Comparison of ENCODE assay signal across 8 mouse cellular contexts in genomic region chr19:10100631-10101071, GRCm38 (mm10). TPM values are rescaled to one million over a fixed set of nuclear protein-coding genes. Genes with fewer than 3 reads are reported as not detected.
DNase-seq lines count a peak whose midpoint lies in the region; ATAC-seq and TF ChIP-seq lines count a peak whose summit lies in the region.

No protein-coding gene starts in this region.

- ATAC-seq in erythroblast, adult 5-6 weeks (replicated peaks; ENCODE audit: low FRiP score, poor library complexity, severe bottlenecking), result peak; percentile 84
- ATAC-seq in heart, embryonic 12.5 days (ENCODE audit: insufficient number of reproducible peaks, low FRiP score), result peak; percentile 77
- peak; percentile 78 for ATAC-seq in kidney, postnatal 0 days (replicated peaks; ENCODE audit: low FRiP score, low read depth)
- ATAC-seq in stomach, embryonic 14.5 days (ENCODE audit: insufficient number of reproducible peaks, insufficient read depth, low FRiP score, low read depth), result peak; percentile 39

- under 1% methylated on average over 21 of the region's 21 CpGs for WGBS in heart, embryonic 12.5 days
- WGBS in kidney, postnatal 0 days, result under 1% methylated on average over 21 of the region's 21 CpGs
- WGBS in liver, adult 2 months, result under 1% methylated on average over 21 of the region's 21 CpGs
- 0% methylated on average over 20 of the region's 21 CpGs for WGBS in stomach, embryonic 14.5 days

- H3K36me3 ChIP-seq in heart, embryonic 12.5 days, result peaks cover 10% of the 10 kb centered on the region; the same call in 1 of the 2 replicates
- H3K36me3 ChIP-seq in kidney, postnatal 0 days (ENCODE audit: insufficient read depth, low read length), result no peaks in the 10 kb centered on the region
- H3K36me3 ChIP-seq in liver, adult 2 months (ENCODE audit: control insufficient read depth, insufficient read depth, low read length), result peaks cover 31% of the 10 kb centered on the region
- H3K36me3 ChIP-seq in myocyte (ENCODE audit: control insufficient read depth, insufficient read depth), result peaks cover 5% of the 10 kb centered on the region
- peaks cover 4% of the 10 kb centered on the region; the same call in 1 of the 2 replicates for H3K36me3 ChIP-seq in stomach, embryonic 14.5 days (ENCODE audit: control insufficient read depth, insufficient read depth, low read length)

- peak; percentile 75 for TF ChIP-seq CTCF in kidney, postnatal 0 days (IDR thresholded peaks at IDR 0.05; ENCODE audit: low read depth)
- peak; percentile 69 for TF ChIP-seq CTCF in liver, adult 2 months (IDR thresholded peaks at IDR 0.05; ENCODE audit: low read depth, low read length)

- peak; percentile 39; the same call in 1 of the 2 replicates for TF ChIP-seq POLR2A in liver, adult 2 months (IDR thresholded peaks at IDR 0.05; ENCODE audit: extremely low read depth, insufficient read depth, low read length)
- TF ChIP-seq POLR2A in myocyte (IDR thresholded peaks at IDR 0.05; ENCODE audit: insufficient read length, low read depth), result no peak

- peak overlapping the region; percentile 44 for H3ac ChIP-seq in myocyte (ENCODE audit: control insufficient read depth, insufficient read length)

- DNase-seq in B cell, adult 2 months, result peak; percentile 46 to 53
- DNase-seq in brain, adult 2 months (ENCODE audit: low read depth, low spot score), result peak; percentile 80
- peak; percentile 89 for DNase-seq in kidney, postnatal 0 days (ENCODE audit: low spot score)
- peak; percentile 87 for DNase-seq in liver, adult 2 months (ENCODE audit: extremely low read depth, low read depth, low spot score)

- H3K4me1 ChIP-seq in heart, embryonic 12.5 days (replicated peaks), result peaks cover 24% of the 10 kb centered on the region
- peaks cover 12% of the 10 kb centered on the region for H3K4me1 ChIP-seq in kidney, postnatal 0 days (replicated peaks; ENCODE audit: insufficient read depth, low read length)
- peaks cover 37% of the 10 kb centered on the region for H3K4me1 ChIP-seq in liver, adult 2 months (ENCODE audit: control insufficient read depth, insufficient read depth, low read length)
- no peaks in the 10 kb centered on the region; the same call in 1 of the 2 replicates for H3K4me1 ChIP-seq in stomach, embryonic 14.5 days (ENCODE audit: control insufficient read depth, insufficient read depth, low read length)

- H3K4me3 ChIP-seq in heart, embryonic 12.5 days, result peak overlapping the region; percentile 72
- peak overlapping the region; percentile 65 for H3K4me3 ChIP-seq in kidney, postnatal 0 days (replicated peaks; ENCODE audit: low read depth, low read length)
- peak overlapping the region; percentile 84 for H3K4me3 ChIP-seq in liver, adult 2 months (ENCODE audit: insufficient read depth, low read depth, low read length)
- peak overlapping the region; percentile 90 for H3K4me3 ChIP-seq in myocyte
- H3K4me3 ChIP-seq in stomach, embryonic 14.5 days (ENCODE audit: low read depth, low read length), result peak overlapping the region; percentile 61

- peak overlapping the region; percentile 75 for H3K4me2 ChIP-seq in heart, embryonic 12.5 days
- peak overlapping the region; percentile 86 for H3K4me2 ChIP-seq in kidney, postnatal 0 days (ENCODE audit: low read length)
- peak overlapping the region; percentile 76 for H3K4me2 ChIP-seq in myocyte (ENCODE audit: low read depth)
- H3K4me2 ChIP-seq in stomach, embryonic 14.5 days (replicated peaks; ENCODE audit: low read depth, low read length), result peak overlapping the region; percentile 78

- peak overlapping the region; percentile 79 for H3K9ac ChIP-seq in heart, embryonic 12.5 days
- H3K9ac ChIP-seq in kidney, postnatal 0 days (ENCODE audit: low read depth, low read length), result peak overlapping the region; percentile 69
- peak overlapping the region; percentile 91 for H3K9ac ChIP-seq in liver, adult 2 months (ENCODE audit: low read depth, low read length)
- H3K9ac ChIP-seq in stomach, embryonic 14.5 days (replicated peaks; ENCODE audit: low read depth, low read length), result peak overlapping the region; percentile 66

- no peaks in the 10 kb centered on the region for H3K9me3 ChIP-seq in heart, embryonic 12.5 days (replicated peaks)
- H3K9me3 ChIP-seq in kidney, postnatal 0 days (replicated peaks; ENCODE audit: low read length), result no peaks in the 10 kb centered on the region
- H3K9me3 ChIP-seq in stomach, embryonic 14.5 days (ENCODE audit: control insufficient read depth, low read depth, low read length), result no peaks in the 10 kb centered on the region

- H3K27me3 ChIP-seq in heart, embryonic 12.5 days (replicated peaks), result no peaks in the 10 kb centered on the region
- H3K27me3 ChIP-seq in kidney, postnatal 0 days (ENCODE audit: insufficient read depth, low read length), result no peaks in the 10 kb centered on the region
- no peaks in the 10 kb centered on the region for H3K27me3 ChIP-seq in liver, adult 2 months (ENCODE audit: control insufficient read depth, insufficient read depth, low read length)
- H3K27me3 ChIP-seq in myocyte (ENCODE audit: control insufficient read depth, insufficient read depth, insufficient read length), result no peaks in the 10 kb centered on the region
- no peaks in the 10 kb centered on the region for H3K27me3 ChIP-seq in stomach, embryonic 14.5 days (ENCODE audit: control insufficient read depth, insufficient read depth, low read length)

- H3K79me2 ChIP-seq in liver, adult 2 months (ENCODE audit: control insufficient read depth, insufficient read depth, low read length), result peaks cover 36% of the 10 kb centered on the region; the same call in 1 of the 2 replicates
- H3K79me2 ChIP-seq in myocyte (ENCODE audit: control insufficient read depth, insufficient read depth), result peaks cover 50% of the 10 kb centered on the region

- peak overlapping the region; percentile 88 for H3K27ac ChIP-seq in heart, embryonic 12.5 days (ENCODE audit: poor library complexity, severe bottlenecking)
- H3K27ac ChIP-seq in kidney, postnatal 0 days, result peak overlapping the region; percentile 87
- H3K27ac ChIP-seq in liver, adult 2 months (replicated peaks; ENCODE audit: insufficient read depth, low read depth, low read length), result peak overlapping the region; percentile 88
- peak overlapping the region; percentile 89; the same call in 1 of the 2 replicates for H3K27ac ChIP-seq in stomach, embryonic 14.5 days (ENCODE audit: low read length)

TF ChIP-seq in myocyte, 11 proteins besides CTCF, POLR2A, EP300 and RAD21:
- TF ChIP-seq MYOG (IDR thresholded peaks at IDR 0.05; ENCODE audit: control insufficient read depth in 1 of 3, insufficient read depth in 1 of 3, insufficient read length in 2 of 3, low read depth in 2 of 3), result peak in 1 of 3 experiments; percentile 14
- TF ChIP-seq POLR2AphosphoS2 (IDR thresholded peaks at IDR 0.05; ENCODE audit: insufficient read length, low read depth), result peak; percentile 56
- no peak for TF ChIP-seq MYOD1 (IDR thresholded peaks at IDR 0.05; ENCODE audit: control insufficient read depth in 1 of 3, insufficient read length in 2 of 3, low read depth in 2 of 3)
- TF ChIP-seq MAX (IDR thresholded peaks at IDR 0.05; ENCODE audit: low read depth), result no peak

RNA-seq across cellular contexts. Expression of gene Fads2, which starts 0.9 kb away (rescaled TPM):
- 5.2 and 9.0 TPM in 2 replicates for total RNA-seq in erythroblast, adult 5-6 weeks (2015; ENCODE audit: low replicate concordance)
- 4.6 and 5.8 TPM in 2 replicates for total RNA-seq in erythroblast, adult 5-6 weeks (2017; ENCODE audit: low replicate concordance)
- polyA plus RNA-seq in heart, embryonic 12.5 days (2016; fragmentation: Nextera tagmentation; extraction: Ambion mirVana), result 64.2 and 66.7 TPM in 2 replicates
- 37.1 and 38.2 TPM in 2 replicates for polyA plus RNA-seq in kidney, postnatal 0 days (2015; fragmentation: Nextera tagmentation; extraction: Ambion mirVana)
- total RNA-seq in liver, adult 2 months (2014; rRNA removed), result 284 and 293 TPM in 2 replicates
- polyA plus RNA-seq in liver, adult 2 months (2012; rRNA removed), result 586 and 618 TPM in 2 replicates
- polyA plus RNA-seq in myocyte (2012; fragmentation: generic; extraction: Trizol), result 157 TPM
- polyA plus RNA-seq in stomach, embryonic 14.5 days (2014; fragmentation: Nextera tagmentation; extraction: Ambion mirVana), result 49.1 and 54.5 TPM in 2 replicates

RNA-seq across cellular contexts. Expression of gene Fads3, which starts 59.3 kb away (rescaled TPM):
- 1.7 and 12.1 TPM in 2 replicates for total RNA-seq in erythroblast, adult 5-6 weeks (2015; ENCODE audit: low replicate concordance)
- total RNA-seq in erythroblast, adult 5-6 weeks (2017; ENCODE audit: low replicate concordance), result 9.3 and 18.5 TPM in 2 replicates
- polyA plus RNA-seq in heart, embryonic 12.5 days (2016; fragmentation: Nextera tagmentation; extraction: Ambion mirVana), result 40.7 and 45.2 TPM in 2 replicates
- 35.0 and 37.4 TPM in 2 replicates for polyA plus RNA-seq in kidney, postnatal 0 days (2015; fragmentation: Nextera tagmentation; extraction: Ambion mirVana)
- total RNA-seq in liver, adult 2 months (2014; rRNA removed), result 1.4 and 2.8 TPM in 2 replicates
- 4.8 TPM in 2 replicates for polyA plus RNA-seq in liver, adult 2 months (2012; rRNA removed)
- polyA plus RNA-seq in myocyte (2012; fragmentation: generic; extraction: Trizol), result 557 TPM
- polyA plus RNA-seq in stomach, embryonic 14.5 days (2014; fragmentation: Nextera tagmentation; extraction: Ambion mirVana), result 9.1 and 11.2 TPM in 2 replicates

Comparison
In these comparisons a context has a peak if more than half of its experiments do, and no peak if none do; other contexts are left out.
1. Peak in every context shown above with its lines: DNase-seq, ATAC-seq, H3K4me3 ChIP-seq and H3K27ac ChIP-seq.
2. RNA of gene Fads3, which starts 59.3 kb away (polyA plus RNA-seq): 557 TPM in myocyte (single experiment); 40.7 to 45.2 TPM in heart, embryonic 12.5 days, 35.0 to 37.4 TPM in kidney, postnatal 0 days, 9.1 to 11.2 TPM in stomach, embryonic 14.5 days and 4.8 TPM in liver, adult 2 months; every median in the first group is over 10 times any median in the second.